Comparison of ENCODE assay signal across 15 mouse cellular contexts in genomic region chr5:74078861-74079615, GRCm38 (mm10). TPM values are rescaled to one million over a fixed set of nuclear protein-coding genes. Genes with fewer than 3 reads are reported as not detected.
A peak's percentile ranks its signal among the peaks of the same experiment; 100 is the strongest.
DNase-seq lines count a peak whose midpoint lies in the region; ATAC-seq and TF ChIP-seq lines count a peak whose summit lies in the region.
"Had no signal": no experiment of that assay in that cellular context is flagged by ENCODE, and none has a peak within 500 bp of the region (broad histone marks: within the 10 kb centered on the region; RNA-seq: fewer than 3 reads in every experiment).

No protein-coding gene starts in this region.

- no peak overlapping the region for H3K4me2 ChIP-seq in limb, embryonic 13.5 days (replicated peaks)
- no peak overlapping the region for H3K4me2 ChIP-seq in forebrain, embryonic 13.5 days
- H3K4me2 ChIP-seq: heart, embryonic 15.5 days; hindbrain, embryonic 12.5 days; neural tube, embryonic 13.5 days had no signal

- H3K4me3 ChIP-seq in limb, embryonic 13.5 days = no peak overlapping the region
- no peak overlapping the region for H3K4me3 ChIP-seq in forebrain, embryonic 13.5 days
- H3K4me3 ChIP-seq: heart, embryonic 15.5 days; hindbrain, embryonic 12.5 days; neural tube, embryonic 13.5 days had no signal

- ATAC-seq in CD4-positive, CD25-positive, alpha-beta regulatory T cell, adult 4 months = peak; percentile 48
- ATAC-seq in Patski = no peak
- no peak for ATAC-seq in limb, embryonic 13.5 days (ENCODE audit: low FRiP score, low read depth)
- ATAC-seq in forebrain, embryonic 13.5 days = no peak
- ATAC-seq: lung, postnatal 0 days had no signal

- POLR2A ChIA-PET in Patski (lab: Charles Lee) = no interaction called here

- peaks cover 29% of the 10 kb centered on the region for H3K4me1 ChIP-seq in limb, embryonic 13.5 days
- no peaks in the 10 kb centered on the region for H3K4me1 ChIP-seq in forebrain, embryonic 13.5 days
- H3K4me1 ChIP-seq: neural tube, embryonic 13.5 days had no signal

- H3K9ac ChIP-seq in limb, embryonic 13.5 days = 0 out of 2 replicates have a peak overlapping the region, but pooled peaks have one; percentile 2
- no peak overlapping the region for H3K9ac ChIP-seq in forebrain, embryonic 13.5 days
- H3K9ac ChIP-seq: heart, embryonic 15.5 days; hindbrain, embryonic 12.5 days; neural tube, embryonic 13.5 days had no signal

- H3K9me3 ChIP-seq in limb, embryonic 13.5 days = no peaks in the 10 kb centered on the region
- no peaks in the 10 kb centered on the region for H3K9me3 ChIP-seq in forebrain, embryonic 13.5 days (replicated peaks)
- H3K9me3 ChIP-seq: heart, embryonic 15.5 days; hindbrain, embryonic 12.5 days; neural tube, embryonic 13.5 days had no signal

- H3K27ac ChIP-seq in limb, embryonic 13.5 days = no peak overlapping the region
- H3K27ac ChIP-seq in forebrain, embryonic 13.5 days = no peak overlapping the region
- H3K27ac ChIP-seq: heart, embryonic 15.5 days; hindbrain, embryonic 12.5 days; neural tube, embryonic 13.5 days had no signal

- CTCF ChIA-PET in Patski (lab: Charles Lee) = interaction anchor here (0.9 to 3.1 kb wide), 3 partner anchors 10 to 199 kb away, joined by 3 to 10 read pairs (median 3); no protein-coding TSS in a partner anchor

- DNase-seq in kidney, adult 18-20 months = peak; percentile 48
- DNase-seq in kidney, postnatal 14 days = no peak
- DNase-seq in Patski (ENCODE audit: low read depth, low spot score) = no peak
- no peak for DNase-seq in testis, postnatal 14 days (ENCODE audit: low spot score)
- DNase-seq: cerebellum, postnatal 36 days; gastrocnemius, postnatal 10 days; layer of hippocampus, postnatal 36 days; thymus, adult 2 months had no signal

- no peaks in the 10 kb centered on the region for H3K27me3 ChIP-seq in Patski
- H3K27me3 ChIP-seq in limb, embryonic 13.5 days = 0 out of 2 replicates have a peak, but pooled peaks cover 2% of the 10 kb centered on the region
- H3K27me3 ChIP-seq in forebrain, embryonic 13.5 days = peaks cover 20% of the 10 kb centered on the region
- H3K27me3 ChIP-seq: heart, embryonic 15.5 days had no signal

- H3K36me3 ChIP-seq in limb, embryonic 13.5 days = no peaks in the 10 kb centered on the region
- H3K36me3 ChIP-seq in forebrain, embryonic 13.5 days (ENCODE audit: poor library complexity, severe bottlenecking) = no peaks in the 10 kb centered on the region
- H3K36me3 ChIP-seq: heart, embryonic 15.5 days; hindbrain, embryonic 12.5 days; neural tube, embryonic 13.5 days had no signal

- 65% methylated on average over 11 of the region's 11 CpGs for WGBS in limb, embryonic 13.5 days
- WGBS in forebrain, embryonic 13.5 days = 83% methylated on average over 11 of the region's 11 CpGs

- peak; percentile 14 for TF ChIP-seq CTCF in Patski (IDR thresholded peaks at IDR 0.05)

- in situ Hi-C loops in Patski (cut with MboI; ENCODE audit: low pct_unique_long_range_greater_than_20kb) = loop anchor here (25.0 kb wide), 2 partner anchors 183 to 392 kb away; no protein-coding TSS in a partner anchor

RNA-seq across cellular contexts. Expression of gene Usp46, which starts 10.8 kb away (rescaled TPM):
- 1 to 10 TPM; 8.6 to 9.7 TPM for polyA plus RNA-seq in CD4-positive, CD25-positive, alpha-beta regulatory T cell, adult 4 months (2017; shearing (Covaris generic))
- polyA plus RNA-seq in Patski (2021) = 21.0 TPM
- polyA plus RNA-seq in limb, embryonic 13.5 days (2015; fragmentation: Nextera tagmentation; extraction: Ambion mirVana) = 35.4 and 37.5 TPM in 2 replicates
- polyA plus RNA-seq in forebrain, embryonic 13.5 days (2015; fragmentation: Nextera tagmentation; extraction: Ambion mirVana) = 24.8 and 25.9 TPM in 2 replicates
